Mouse (Mus musculus): ENCODE measurements around the gene Eva1c.

DNA sequence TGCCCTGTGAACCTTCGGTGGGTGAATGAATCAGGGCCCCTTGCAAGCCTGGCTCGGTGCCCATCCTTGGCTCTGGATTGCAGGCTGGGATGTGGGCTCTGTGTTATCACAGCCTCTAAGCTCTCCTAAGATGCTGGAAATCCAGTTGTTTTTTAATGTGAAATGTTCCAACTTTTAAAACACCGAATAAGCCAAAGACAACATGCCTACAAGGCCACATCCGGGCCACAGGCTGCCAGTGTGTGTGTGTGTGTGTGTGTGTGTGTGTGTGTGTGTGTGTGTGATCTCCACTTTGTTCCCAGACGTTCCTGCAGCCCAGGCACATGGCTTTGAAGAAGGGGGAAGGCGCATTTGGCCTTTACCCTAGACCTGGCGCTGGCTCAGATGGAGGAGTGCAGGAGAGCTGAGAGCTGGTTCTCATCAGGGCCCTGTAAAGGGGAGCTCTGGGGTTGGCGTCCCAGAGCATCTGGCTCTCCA is 56.0 kb downstream of the Eva1c start:
- TF ChIP-seq CTCF (IDR thresholded peaks at IDR 0.05; ENCODE audit: extremely low read depth, insufficient read depth, low read length) (no peak), POLR2A (IDR thresholded peaks at IDR 0.05; ENCODE audit: extremely low read depth, insufficient read depth, low read length) (no peak)

Data from cortical plate, adult 2 months (tissue).